Mouse (Mus musculus) midbrain, embryonic 14.5 days (tissue): ENCODE measurements around the gene Ifi205. TPM values are rescaled to one million over a fixed set of nuclear protein-coding genes. Genes with fewer than 3 reads are reported as not detected.
"Not testable (repeated sequence)": the region's sequence is repeated elsewhere in the genome, so short reads cannot be mapped to it uniquely, and the experiment has no call there.

Source experiments
- ATAC-seq: fragments of 200-750 bp; cut with Nextera tagmentation; 2 replicates; pipeline ENCODE4 v1.8.0; 2017; ENCODE audit warnings: moderate number of reproducible peaks, moderate library complexity; ENCODE audit not compliant: low FRiP score, low TSS enrichment
- DNase-seq: peaks from one replicate; pipeline ENCODE4 v3.0.0-alpha.2; 2015
- H3K27ac ChIP-seq: fragments of 300-500 bp; sonication (generic); replicated peaks from 2 replicates; pipeline ENCODE4 v1.5.1; 2014; ENCODE audit warnings: mild to moderate bottlenecking, low read depth, low read length, moderate library complexity
- H3K27me3 ChIP-seq: fragments of 300-500 bp; sonication (generic); 2 replicates; pipeline ENCODE4 v1.6.1; 2014; ENCODE audit warnings: low read length, control low read depth, mixed read lengths; ENCODE audit not compliant: control insufficient read depth, insufficient read depth
- H3K36me3 ChIP-seq: fragments of 300-500 bp; sonication (generic); 2 replicates; pipeline ENCODE4 v1.6.1; 2014; ENCODE audit warnings: low read length, control low read depth; ENCODE audit not compliant: control insufficient read depth, insufficient read depth
- H3K4me1 ChIP-seq: fragments of 300-500 bp; sonication (generic); 2 replicates; pipeline ENCODE4 v1.6.1; 2014; ENCODE audit warnings: mild to moderate bottlenecking, antibody characterized with exemption, low read length, control low read depth; ENCODE audit not compliant: control insufficient read depth, insufficient read depth
- H3K4me2 ChIP-seq: fragments of 300-500 bp; sonication (generic); 2 replicates; pipeline ENCODE4 v1.6.1; 2014; ENCODE audit warnings: mild to moderate bottlenecking, low read length, moderate library complexity
- H3K4me3 ChIP-seq: fragments of 300-500 bp; sonication (generic); replicated peaks from 2 replicates; pipeline ENCODE4 v1.5.1; 2014; ENCODE audit warnings: low read depth, low read length
- H3K9ac ChIP-seq: fragments of 300-500 bp; sonication (generic); replicated peaks from 2 replicates; pipeline ENCODE4 v1.6.1; 2014; ENCODE audit warnings: mild to moderate bottlenecking, low read length, moderate library complexity
- H3K9me3 ChIP-seq: fragments of 300-500 bp; sonication (generic); 2 replicates; pipeline ENCODE4 v1.6.1; 2016; ENCODE audit warnings: low read length, control low read depth, mixed read lengths; ENCODE audit not compliant: control insufficient read depth
- whole genome bisulfite sequencing: fragments of 180-500 bp; shearing (Covaris S2); extraction: QIAGEN DNeasy Blood & Tissue Kit; methylation state at CpG from one replicate; pipeline ENCODE4 v1.1.7; 2014; 5-methylcytosine and 5-hydroxymethylcytosine counted together
- polyA plus RNA-seq: library from polyadenylated mRNA; unstranded; fragments of >200 nt; fragmentation: Nextera tagmentation; extraction: Ambion mirVana; gene quantifications from 2 replicates; pipeline ENCODE4 v1.2.1, GENCODE M21; 2014

The Ifi205 gene
- polyA plus RNA-seq, 1 experiment from 2014 or later, result 1.3 TPM

DNA sequence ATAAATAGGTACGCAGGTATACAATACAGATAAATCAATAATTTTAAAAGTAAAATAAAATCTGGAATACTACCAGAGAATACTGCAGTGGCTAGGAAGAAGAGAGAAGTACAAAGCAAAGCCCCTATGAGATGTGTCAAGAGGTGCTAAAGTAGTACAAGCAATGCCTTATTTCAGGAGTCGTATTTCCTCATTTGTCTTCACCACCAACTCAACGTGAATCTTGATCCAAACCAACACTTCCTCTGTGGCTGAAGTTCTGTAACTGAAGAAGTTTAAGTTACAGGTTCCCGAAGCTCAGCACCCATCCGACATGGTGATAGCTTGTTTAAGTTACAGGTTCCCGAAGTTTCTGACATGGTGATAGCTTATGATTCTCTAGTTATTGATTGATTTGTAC, 16.6 kb upstream of the Ifi205 start:
- H3K9ac ChIP-seq, H3K4me2 ChIP-seq, ATAC-seq, H3K9me3 ChIP-seq, H3K4me1 ChIP-seq, H3K27ac ChIP-seq, H3K27me3 ChIP-seq, H3K4me3 ChIP-seq, H3K36me3 ChIP-seq, DNase-seq: not testable (repeated sequence)
- WGBS, result 86% methylated on average over 6 of the region's 6 CpGs

DNA sequence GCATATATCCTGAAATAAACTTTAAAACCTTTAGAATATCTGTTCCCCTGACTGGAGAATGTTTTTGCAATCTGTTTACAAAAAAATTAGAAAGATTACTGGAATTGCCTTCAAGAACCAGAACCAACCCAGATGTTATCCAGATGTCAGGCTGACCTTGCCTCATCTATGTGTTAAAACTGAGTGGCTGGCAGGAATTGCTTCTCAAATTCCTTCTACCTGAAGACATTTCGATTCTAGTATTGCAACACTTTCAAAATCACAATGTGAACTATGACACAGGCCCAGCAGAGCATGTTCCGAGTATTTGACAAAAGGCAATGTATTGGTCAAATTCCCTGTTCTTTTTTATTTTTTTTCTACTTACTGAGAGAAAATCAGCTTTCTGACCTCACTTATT, 12.8 kb upstream of the Ifi205 start:
- H3K9me3 ChIP-seq, result no peaks in the 10 kb centered on the region
- H3K4me2 ChIP-seq, result no peak overlapping the region
- ATAC-seq, result no peak
- WGBS, result 77% methylated on average over 2 of the region's 2 CpGs
- H3K4me3 ChIP-seq, result no peak overlapping the region
- no peak overlapping the region for H3K27ac ChIP-seq
- H3K9ac ChIP-seq, result no peak overlapping the region
- no peak for DNase-seq
- H3K4me1 ChIP-seq, result no peaks in the 10 kb centered on the region
- no peaks in the 10 kb centered on the region for H3K27me3 ChIP-seq
- H3K36me3 ChIP-seq, result no peaks in the 10 kb centered on the region

DNA sequence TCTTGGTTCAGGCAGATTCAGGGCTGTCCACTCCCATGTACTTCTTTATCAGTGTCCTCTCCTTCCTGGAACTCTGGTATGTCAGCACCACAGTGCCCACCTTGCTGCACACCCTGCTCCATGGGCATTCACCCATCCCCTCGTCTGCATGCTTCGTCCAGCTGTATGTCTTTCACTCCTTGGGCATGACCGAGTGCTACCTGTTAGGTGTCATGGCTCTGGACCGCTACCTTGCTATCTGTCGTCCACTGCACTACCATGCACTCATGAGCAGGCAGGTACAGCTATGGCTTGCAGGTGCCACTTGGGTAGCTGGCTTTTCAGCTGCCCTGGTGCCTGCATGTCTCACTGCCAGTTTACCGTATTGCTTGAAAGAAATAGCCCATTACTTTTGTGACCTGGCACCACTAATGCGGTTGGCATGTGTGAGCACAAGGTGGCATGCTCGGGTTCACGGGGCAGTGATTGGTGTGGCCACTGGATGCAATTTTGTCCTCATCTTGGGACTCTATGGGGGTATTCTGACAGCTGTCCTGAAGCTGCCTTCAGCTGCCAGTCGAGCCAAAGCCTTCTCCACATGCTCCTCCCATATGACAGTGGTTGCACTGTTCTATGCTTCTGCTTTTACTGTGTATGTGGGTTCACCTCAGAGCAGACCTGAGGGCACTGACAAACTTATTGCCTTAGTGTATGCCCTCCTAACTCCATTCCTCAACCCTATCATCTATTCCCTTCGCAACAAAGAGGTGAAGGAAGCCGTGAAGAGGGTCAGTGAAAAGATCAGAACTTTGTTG, 10.7 kb upstream of the Ifi205 start:
- WGBS, result 94% methylated on average over 12 of the region's 12 CpGs
- DNase-seq, result not testable (repeated sequence)

DNA sequence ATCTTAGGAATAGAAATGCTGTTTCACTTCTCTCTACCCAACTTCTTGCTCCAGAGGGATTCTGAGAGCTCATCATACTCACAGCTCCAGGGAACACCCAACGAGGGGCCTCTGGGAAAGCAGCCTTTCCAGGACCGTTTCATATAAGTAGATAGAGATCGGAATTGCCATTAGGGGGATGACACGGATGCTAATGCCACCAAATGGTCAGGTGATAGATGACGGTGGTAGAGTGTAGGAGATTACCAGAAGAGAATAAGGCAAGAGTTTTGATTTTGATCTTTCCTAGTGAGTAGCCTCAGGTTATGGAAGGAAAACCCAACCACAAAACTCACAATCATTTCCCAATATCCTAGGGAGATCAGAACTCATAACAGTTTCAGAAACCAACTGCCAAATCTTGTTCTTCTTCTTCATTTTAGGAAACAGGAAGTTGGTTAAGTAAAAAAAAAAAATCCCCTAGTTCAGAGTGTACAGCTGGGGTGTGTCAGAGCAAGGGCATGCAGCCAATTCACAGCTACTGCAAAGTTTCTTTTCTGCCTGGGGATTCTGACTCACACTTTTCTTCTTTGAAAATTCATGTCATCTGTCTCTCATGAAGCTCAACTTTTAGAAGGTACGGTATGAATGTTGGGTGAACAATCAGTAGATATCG, 9.0 kb upstream of the Ifi205 start, which contains the start of gene Olfr433:
TSS of gene Olfr433 (plus strand) at position 183 of the 655 bp plus-strand sequence.
- ATAC-seq, result no peak
- Histone ChIP-seq H3K4me2 (no peak within 1 kb of the TSS), H3K27me3 (no peaks in the 10 kb centered on the region), H3K9me3 (no peaks in the 10 kb centered on the region), H3K9ac (no peak within 1 kb of the TSS), H3K27ac (no peak within 1 kb of the TSS), H3K4me3 (no peak within 1 kb of the TSS), H3K36me3 (no peaks in the 10 kb centered on the region), H3K4me1 (no peaks in the 10 kb centered on the region)
- no peak for DNase-seq
- WGBS, result 92% methylated on average over 7 of the region's 7 CpGs

More for the DNA sequence above, 10.7 kb upstream of the Ifi205 start:
- not testable (repeated sequence) for H3K4me2 ChIP-seq, ATAC-seq, H3K27ac ChIP-seq, H3K9me3 ChIP-seq, H3K27me3 ChIP-seq, H3K9ac ChIP-seq, H3K4me3 ChIP-seq, H3K4me1 ChIP-seq, H3K36me3 ChIP-seq

DNA sequence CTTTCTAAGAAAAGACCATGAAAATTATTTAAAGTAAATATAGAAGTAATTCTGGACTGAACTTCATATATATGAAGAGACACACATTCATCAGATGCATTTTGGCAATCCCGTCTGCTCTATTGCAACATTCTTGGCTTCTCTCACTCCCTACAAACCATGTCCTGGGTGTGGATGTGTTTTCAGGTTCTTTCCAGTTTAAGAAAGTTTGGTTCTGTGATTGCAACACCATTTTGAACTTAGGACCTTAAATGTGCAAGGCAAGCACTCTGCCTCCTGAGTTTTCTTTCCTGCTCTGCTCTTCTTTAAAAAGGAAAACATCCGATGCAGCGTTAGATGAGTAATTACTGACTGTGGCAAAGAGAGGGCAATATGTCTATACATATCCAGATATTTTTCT, 6.9 kb upstream of the Ifi205 start:
- Histone ChIP-seq H3K4me2 (no peak overlapping the region), H3K36me3 (no peaks in the 10 kb centered on the region), H3K27ac (no peak overlapping the region), H3K4me3 (no peak overlapping the region), H3K27me3 (no peaks in the 10 kb centered on the region), H3K9me3 (no peaks in the 10 kb centered on the region), H3K4me1 (no peaks in the 10 kb centered on the region), H3K9ac (no peak overlapping the region)
- WGBS, result 98% methylated on average over 3 of the region's 3 CpGs
- DNase-seq (no peak), ATAC-seq (no peak)

DNA sequence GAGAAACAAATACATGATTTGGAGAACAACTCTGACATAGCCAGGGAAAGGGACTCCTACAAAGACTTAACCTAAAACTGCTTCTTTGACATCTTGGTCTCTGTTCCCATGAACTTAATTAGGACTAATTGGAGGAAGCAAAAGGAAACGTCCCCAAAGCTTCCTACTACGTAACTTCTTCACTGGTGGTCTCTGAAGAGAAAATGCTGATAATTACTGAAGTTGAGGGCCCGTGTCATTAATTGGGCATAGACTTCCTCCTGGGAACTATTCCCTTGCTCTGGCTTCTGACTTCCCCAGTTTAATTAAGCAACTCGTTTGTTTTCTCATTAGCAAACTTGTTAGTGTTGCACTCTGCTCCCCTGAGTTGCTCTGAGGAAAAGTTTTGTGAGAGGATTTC, 4.2 kb upstream of the Ifi205 start:
- H3K4me2 ChIP-seq, result no peak overlapping the region
- peak; percentile 1 for DNase-seq
- no peaks in the 10 kb centered on the region for H3K27me3 ChIP-seq
- H3K9me3 ChIP-seq, result no peaks in the 10 kb centered on the region
- H3K4me3 ChIP-seq, result no peak overlapping the region
- H3K4me1 ChIP-seq, result no peaks in the 10 kb centered on the region
- no peak overlapping the region for H3K9ac ChIP-seq
- H3K36me3 ChIP-seq, result no peaks in the 10 kb centered on the region
- ATAC-seq, result no peak
- 74% methylated on average over 4 of the region's 4 CpGs for WGBS
- no peak overlapping the region for H3K27ac ChIP-seq

DNA sequence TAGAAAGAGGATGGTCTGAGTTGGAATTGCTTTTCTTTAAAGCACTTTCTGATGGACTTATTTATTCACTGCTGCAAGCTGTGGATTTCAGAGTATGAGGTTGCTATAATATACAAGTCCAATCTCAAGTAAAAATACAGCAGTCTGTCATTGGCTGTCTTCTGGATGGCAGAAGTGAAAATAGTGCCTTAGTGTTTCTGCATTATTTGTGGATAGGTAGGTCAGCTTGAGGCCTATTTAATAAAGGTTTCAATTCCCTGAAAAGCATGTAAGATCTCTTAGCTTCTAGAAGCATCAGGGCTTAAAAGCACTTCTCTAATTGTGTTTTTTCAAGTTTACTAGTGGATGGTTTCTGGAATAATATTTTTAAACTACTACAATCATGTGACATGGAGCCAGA, 24.6 kb downstream of the Ifi205 start:
- H3K27me3 ChIP-seq, H3K9ac ChIP-seq, H3K4me3 ChIP-seq, H3K4me1 ChIP-seq, ATAC-seq, H3K4me2 ChIP-seq, H3K27ac ChIP-seq, H3K36me3 ChIP-seq, DNase-seq, H3K9me3 ChIP-seq: not testable (repeated sequence)

DNA sequence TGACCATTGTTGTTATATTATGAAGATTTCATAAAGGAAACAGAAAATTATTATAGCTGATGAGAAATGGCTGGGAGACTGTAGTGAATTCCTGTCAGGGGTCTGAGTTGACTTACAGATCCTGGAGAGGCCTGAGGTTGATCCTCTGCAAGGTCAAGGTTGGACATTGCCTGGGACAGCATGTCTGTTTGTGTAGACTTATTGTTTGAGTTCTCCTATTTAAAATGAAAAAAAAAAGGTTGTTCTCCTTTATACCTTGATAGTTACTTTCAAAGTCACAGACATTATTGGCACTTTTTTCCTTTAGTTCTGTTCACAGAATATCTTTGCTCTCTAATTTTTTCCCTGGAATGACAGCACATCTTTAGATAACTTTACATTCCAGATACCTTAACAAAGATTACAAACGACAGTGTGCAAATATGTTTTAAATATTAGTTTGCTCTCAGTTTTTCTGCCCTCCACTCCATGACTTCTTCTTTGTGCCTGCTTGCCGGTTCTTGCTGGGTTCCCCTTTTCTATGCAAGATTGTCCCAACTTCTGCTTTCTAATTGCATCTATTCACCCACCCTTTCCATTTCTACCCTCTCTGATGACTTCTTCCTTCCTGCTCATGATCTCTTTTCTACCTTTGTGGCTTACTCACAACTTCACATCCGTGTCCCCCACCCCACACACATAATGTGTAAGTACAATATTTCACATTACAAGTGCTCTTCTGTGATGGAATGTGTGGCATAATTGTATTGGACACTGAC, 27.1 kb downstream of the Ifi205 start:
- not testable (repeated sequence) for H3K9ac ChIP-seq, H3K27me3 ChIP-seq, ATAC-seq, DNase-seq, H3K27ac ChIP-seq, H3K4me1 ChIP-seq, H3K4me2 ChIP-seq, H3K4me3 ChIP-seq, H3K36me3 ChIP-seq, H3K9me3 ChIP-seq
- WGBS, result 80% methylated on average over 2 of the region's 3 CpGs
